Mouse (Mus musculus) urinary bladder, adult 2 months (tissue): Measurements from ENCODE around the gene Rpl32. TPM values are rescaled to one million over a fixed set of nuclear protein-coding genes. Genes with fewer than 3 reads are reported as not detected.

Experiments
- DNase-seq: peaks from one replicate; pipeline ENCODE4 v3.0.0; 2022; ENCODE audit warnings: low spot score
- polyA plus RNA-seq: library from polyadenylated mRNA; depleted of rRNA; stranded (reverse); fragments of >200 nt; gene quantifications from 2 replicates; pipeline ENCODE4 v1.2.3, GENCODE M21; 2012; rRNA removed

Gene Rpl32
- polyA plus RNA-seq, 1 experiment, result 3,073 TPM

DNA sequence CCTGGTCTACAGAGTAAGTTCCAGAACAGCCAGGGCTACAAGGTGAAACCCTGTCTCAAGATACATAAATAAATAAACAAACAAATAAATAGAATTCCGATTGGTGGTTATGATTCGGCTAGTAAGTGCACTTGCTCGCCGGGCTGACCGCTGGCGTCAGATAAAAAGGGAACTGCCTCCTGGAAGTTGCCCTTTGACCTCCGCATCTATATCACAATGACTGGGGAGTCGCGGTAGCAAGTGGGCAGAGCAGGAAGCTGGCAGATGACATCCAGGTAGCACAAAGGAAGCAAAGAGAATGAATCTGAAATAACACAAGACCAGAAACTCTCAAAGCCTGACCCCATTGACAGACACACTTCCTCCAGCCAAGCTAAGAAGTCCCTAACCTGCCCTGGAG, 41.2 kb downstream of the Rpl32 start:
- DNase-seq, result no peak

DNA sequence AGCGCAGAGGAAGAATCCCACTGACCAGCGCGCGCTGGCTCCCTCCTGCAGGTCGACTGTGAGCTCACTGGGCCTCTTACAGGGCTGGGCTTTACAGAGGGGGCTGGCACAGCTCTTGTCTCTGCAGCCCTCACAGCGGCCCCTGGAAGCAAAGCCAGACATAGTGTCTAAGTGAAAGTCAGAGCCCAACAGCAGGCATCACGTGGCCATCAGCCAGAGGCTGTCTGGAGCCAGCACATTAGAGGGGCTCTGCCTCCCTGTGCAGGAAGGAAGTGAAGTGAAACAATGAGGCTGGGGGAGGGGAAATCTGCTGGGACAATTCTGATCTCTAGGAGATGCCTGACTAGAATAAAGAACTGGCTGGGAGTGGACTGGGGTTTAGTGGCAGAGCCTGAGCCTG, 44.4 kb downstream of the Rpl32 start:
- DNase-seq, result no peak

DNA sequence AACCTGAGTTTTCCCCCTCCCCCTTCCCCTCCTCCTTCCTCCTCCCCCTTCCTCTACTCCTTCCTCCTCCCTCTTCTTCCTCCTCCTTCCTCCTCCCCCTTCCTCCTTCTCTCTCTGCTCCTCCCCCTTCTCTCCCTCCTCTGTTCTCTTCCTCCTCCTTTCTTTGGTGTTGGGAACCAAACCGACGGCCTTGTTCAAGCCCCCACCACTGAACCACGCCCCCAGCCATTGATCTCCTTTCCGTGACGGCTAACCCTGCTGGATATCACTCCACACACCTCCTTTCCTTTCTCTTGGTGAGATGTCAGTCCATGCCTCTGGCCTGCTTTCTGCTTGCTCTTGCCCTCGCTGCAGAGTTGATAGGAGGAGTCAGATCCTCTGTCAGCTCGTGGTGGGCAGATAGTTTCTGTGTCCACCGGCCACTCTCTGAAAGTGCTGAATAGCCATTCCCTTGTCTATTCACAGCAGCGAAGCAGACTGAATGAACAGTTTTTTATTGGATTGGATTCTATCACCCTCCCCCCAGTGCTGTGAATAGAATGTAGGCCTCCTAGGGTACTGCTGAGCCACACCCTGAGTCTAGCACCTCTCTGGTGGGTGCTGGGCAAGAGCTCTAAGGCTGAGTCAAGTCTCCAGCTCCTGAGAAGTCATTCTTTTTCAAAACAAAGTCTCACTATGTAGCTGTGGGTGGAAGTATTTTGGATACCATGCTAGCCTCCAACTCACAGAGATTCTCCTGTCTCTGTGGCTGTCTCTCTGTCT, 46.4 kb downstream of the Rpl32 start, which contains the start of gene Tmem40:
Gene Tmem40, minus strand, starts transcription at position 416 of the 762 bp plus-strand sequence.
- no peak for DNase-seq

DNA sequence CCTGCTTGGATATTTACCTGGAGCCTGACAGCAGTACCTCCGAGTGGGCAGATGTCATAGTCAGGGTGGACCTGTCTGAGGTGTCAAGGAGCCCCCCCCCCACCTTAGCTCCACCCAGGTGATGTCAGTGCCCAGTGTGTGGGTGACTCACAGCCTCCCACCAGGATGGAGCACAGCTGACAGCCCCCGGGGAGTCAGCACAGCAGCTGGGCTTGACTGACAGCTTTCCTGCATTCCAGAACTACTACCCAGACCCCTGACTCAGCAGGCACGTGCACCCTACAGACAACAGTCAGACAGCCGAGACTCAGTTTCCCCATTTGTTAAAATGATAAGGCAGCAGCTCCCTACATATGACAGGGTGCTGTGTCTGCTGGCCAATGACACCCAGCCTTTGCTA, 47.6 kb downstream of the Rpl32 start:
- no peak for DNase-seq

DNA sequence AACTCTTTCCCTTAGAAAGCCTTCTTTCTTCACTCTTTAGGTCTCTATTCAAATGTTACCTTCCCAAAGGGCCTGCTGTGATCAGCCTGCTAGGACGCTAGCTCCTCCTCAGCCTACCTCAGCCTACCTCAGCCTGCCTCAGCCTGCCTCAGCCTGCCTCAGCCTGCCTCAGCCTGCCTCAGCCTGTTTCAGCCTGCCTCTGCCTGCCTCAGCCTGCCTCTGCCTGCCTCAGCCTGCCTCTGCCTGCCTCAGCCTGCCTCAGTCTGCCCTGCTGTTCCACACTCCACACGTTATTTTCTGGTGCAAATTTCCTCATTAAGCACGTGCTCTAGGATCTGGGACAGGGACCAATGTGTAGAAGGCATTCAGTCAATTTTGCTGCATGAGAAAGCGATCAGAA, 48.4 kb downstream of the Rpl32 start:
- no peak for DNase-seq

DNA sequence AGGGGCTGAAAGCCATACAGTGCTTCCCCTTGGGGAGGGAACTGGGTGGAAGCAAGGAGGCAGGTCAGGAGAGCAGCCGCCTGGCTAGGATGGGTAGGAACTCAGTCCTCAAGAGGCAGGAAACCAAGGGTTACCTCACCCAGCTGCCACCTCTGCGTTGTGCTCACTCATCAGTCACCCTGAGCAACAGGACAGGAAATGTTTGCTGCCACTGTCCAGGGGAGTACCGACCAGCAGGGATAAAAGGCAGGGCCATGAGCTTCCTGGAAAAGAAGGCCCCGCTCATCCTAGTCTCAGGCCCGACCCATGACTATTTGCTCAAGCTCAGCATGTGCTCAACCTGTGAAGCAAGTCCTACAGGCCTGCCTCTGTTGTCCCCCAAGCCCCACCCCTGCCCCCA, 49.1 kb downstream of the Rpl32 start:
- no peak for DNase-seq

DNA sequence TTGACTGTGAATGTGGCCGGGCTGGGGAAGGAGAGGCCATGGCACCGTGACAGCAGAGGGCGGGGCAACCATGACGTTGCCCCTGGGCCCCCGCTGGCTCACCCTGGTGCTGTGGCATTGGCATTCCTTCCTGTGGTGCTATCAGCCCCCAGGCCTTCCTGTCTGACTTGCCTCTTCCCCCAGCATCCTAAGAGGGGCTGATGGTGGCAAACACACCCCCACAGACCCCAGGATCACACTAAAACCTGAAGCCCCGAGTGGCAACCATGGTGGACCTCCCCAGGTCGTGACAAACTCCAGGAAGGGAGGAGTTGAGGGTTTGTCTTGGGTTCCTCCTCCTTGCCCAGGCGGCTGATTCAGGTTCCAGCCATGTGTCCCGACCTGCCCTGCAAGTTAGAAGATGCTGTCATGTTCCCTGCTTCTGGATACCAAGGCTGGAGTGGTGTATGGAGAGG, 49.5 kb downstream of the Rpl32 start:
- DNase-seq, result peak; percentile 57

DNA sequence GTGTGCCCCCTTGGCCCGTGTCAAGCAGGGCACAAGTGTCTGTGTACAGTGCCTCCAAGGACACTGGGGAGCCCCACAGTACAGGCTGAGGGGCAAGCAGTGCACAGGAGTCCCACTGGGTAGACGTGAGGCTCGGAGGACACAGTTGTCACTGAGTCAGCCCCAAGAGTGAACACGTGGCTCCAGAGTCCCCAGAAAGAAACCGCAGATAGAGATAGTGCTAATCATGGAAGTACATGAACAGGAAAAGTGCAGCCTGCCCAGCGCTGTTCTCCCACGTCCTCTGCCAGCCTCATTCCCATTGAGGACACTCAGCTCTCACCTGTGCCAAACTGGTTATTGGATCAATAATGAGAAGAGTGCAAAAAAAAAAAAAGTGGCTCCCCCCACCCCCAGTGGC, 53.0 kb downstream of the Rpl32 start:
- no peak for DNase-seq

Other genes starting within 250 kb of the Rpl32 start
- gene Mkrn2os, start 216.2 kb downstream of the Rpl32 start, polyA plus RNA-seq, result 0.07 and 0.17 TPM in 2 replicates
- 22.5 and 24.3 TPM in 2 replicates for gene Mkrn2, start 206.8 kb downstream of the Rpl32 start, polyA plus RNA-seq
- 107 and 120 TPM in 2 replicates for gene Raf1, start 132.1 kb downstream of the Rpl32 start, polyA plus RNA-seq
- 34.8 and 49.5 TPM in 2 replicates for gene Tmem40, start 46.3 kb downstream of the Rpl32 start, polyA plus RNA-seq
- 6.5 and 7.0 TPM in 2 replicates for gene Cand2, start 34.2 kb downstream of the Rpl32 start, polyA plus RNA-seq
- 0.56 and 0.74 TPM in 2 replicates for gene Efcab12, start 29.7 kb upstream of the Rpl32 start, polyA plus RNA-seq
- gene Mbd4, start 44.6 kb upstream of the Rpl32 start, polyA plus RNA-seq, result 4.4 and 5.0 TPM in 2 replicates
- 12.8 and 13.7 TPM in 2 replicates for gene Ift122, start 44.7 kb upstream of the Rpl32 start, polyA plus RNA-seq
- 0.44 and 0.66 TPM in 2 replicates for gene Rho, start 123.0 kb upstream of the Rpl32 start, polyA plus RNA-seq
- gene H1foo, start 136.2 kb upstream of the Rpl32 start, polyA plus RNA-seq, result not detected in 2 replicates
- gene Plxnd1, start 186.3 kb upstream of the Rpl32 start, polyA plus RNA-seq, result 35.8 and 45.2 TPM in 2 replicates